Mouse (Mus musculus) skeletal muscle tissue, adult 2 months (tissue): Measurements from ENCODE around the gene Agk.

Experiments
- DNase-seq: peaks from one replicate; pipeline ENCODE4 v3.0.0-alpha.2; 2012; ENCODE audit warnings: low read depth, low spot score

Gene Agk

GRCm38 (mm10) chr6:40443281-40443928 lies 118.4 kb downstream of the Agk start:
- DNase-seq = no peak
